In genomic region chr5:33704945-33705611, GRCm38 (mm10) we compare ENCODE assay signal across 8 mouse cellular contexts. TPM values are rescaled to one million over a fixed set of nuclear protein-coding genes. Genes with fewer than 3 reads are reported as not detected.
DNase-seq lines count a peak whose midpoint lies in the region; ATAC-seq and TF ChIP-seq lines count a peak whose summit lies in the region.

No protein-coding gene starts in this region.

- H3K4me2 ChIP-seq in lung, embryonic 14.5 days: peak overlapping the region; percentile 4; the same call in 1 of the 2 replicates
- peak overlapping the region; percentile 25 for H3K4me2 ChIP-seq in forebrain, embryonic 12.5 days
- H3K4me2 ChIP-seq in neural tube, embryonic 12.5 days (replicated peaks): peak overlapping the region; percentile 38

- no peak overlapping the region for H3K9ac ChIP-seq in lung, embryonic 14.5 days
- H3K9ac ChIP-seq in forebrain, embryonic 12.5 days: no peak overlapping the region
- H3K9ac ChIP-seq in neural tube, embryonic 12.5 days: no peak overlapping the region

- H3K4me3 ChIP-seq in lung, embryonic 14.5 days (ENCODE audit: low read depth, low read length): no peak overlapping the region
- H3K4me3 ChIP-seq in forebrain, embryonic 12.5 days (replicated peaks): no peak overlapping the region
- no peak overlapping the region for H3K4me3 ChIP-seq in neural tube, embryonic 12.5 days

- no peaks in the 10 kb centered on the region for H3K9me3 ChIP-seq in lung, embryonic 14.5 days (ENCODE audit: low read depth, low read length)
- H3K9me3 ChIP-seq in forebrain, embryonic 12.5 days: no peaks in the 10 kb centered on the region
- no peaks in the 10 kb centered on the region for H3K9me3 ChIP-seq in neural tube, embryonic 12.5 days

- peak; percentile 38 for ATAC-seq in lung, embryonic 14.5 days (ENCODE audit: insufficient read depth)
- peak; percentile 85 for ATAC-seq in forebrain, embryonic 12.5 days (ENCODE audit: low FRiP score)
- peak; percentile 88 for ATAC-seq in neural tube, embryonic 12.5 days (ENCODE audit: low FRiP score, low read depth)

- 9% methylated on average over 11 of the region's 11 CpGs for WGBS in lung, embryonic 14.5 days
- WGBS in forebrain, embryonic 12.5 days: 0% methylated on average over 11 of the region's 11 CpGs
- 2% methylated on average over 11 of the region's 11 CpGs for WGBS in neural tube, embryonic 12.5 days

- TF ChIP-seq CTCF in lung, embryonic 14.5 days (IDR thresholded peaks at IDR 0.05; ENCODE audit: low read depth): no peak

- H3K27ac ChIP-seq in lung, embryonic 14.5 days (ENCODE audit: low read depth): peak overlapping the region; percentile 51
- H3K27ac ChIP-seq in forebrain, embryonic 12.5 days: peak overlapping the region; percentile 86
- peak overlapping the region; percentile 11; the same call in 1 of the 2 replicates for H3K27ac ChIP-seq in neural tube, embryonic 12.5 days

- DNase-seq in lung, embryonic 14.5 days: peak; percentile 65
- no peak for DNase-seq in lung, adult 18-20 months
- peak; percentile 75 for DNase-seq in layer of hippocampus, adult 9-11 months
- DNase-seq in thymus, adult 18-20 months: no peak
- DNase-seq in gastrocnemius, adult 18-20 months (ENCODE audit: low spot score): no peak
- no peak for DNase-seq in thymus, postnatal 0 days (ENCODE audit: low spot score)

- H3K4me1 ChIP-seq in lung, embryonic 14.5 days (ENCODE audit: insufficient read depth): peaks cover 50% of the 10 kb centered on the region
- H3K4me1 ChIP-seq in forebrain, embryonic 12.5 days: peaks cover 67% of the 10 kb centered on the region
- H3K4me1 ChIP-seq in neural tube, embryonic 12.5 days: peaks cover 44% of the 10 kb centered on the region

- H3K36me3 ChIP-seq in lung, embryonic 14.5 days (ENCODE audit: insufficient read depth): no peaks in the 10 kb centered on the region
- no peaks in the 10 kb centered on the region for H3K36me3 ChIP-seq in forebrain, embryonic 12.5 days (replicated peaks)
- H3K36me3 ChIP-seq in neural tube, embryonic 12.5 days: no peaks in the 10 kb centered on the region

- no peaks in the 10 kb centered on the region for H3K27me3 ChIP-seq in lung, embryonic 14.5 days (ENCODE audit: insufficient read depth, low read length)
- H3K27me3 ChIP-seq in forebrain, embryonic 12.5 days: peaks cover 51% of the 10 kb centered on the region
- peaks cover 3% of the 10 kb centered on the region for H3K27me3 ChIP-seq in neural tube, embryonic 12.5 days (replicated peaks)

RNA-seq across cellular contexts. Expression of gene Fgfr3, which starts 16.4 kb away (rescaled TPM):
- polyA plus RNA-seq in lung, embryonic 14.5 days (2014; fragmentation: Nextera tagmentation; extraction: Ambion mirVana): 51.0 and 52.5 TPM in 2 replicates
- polyA plus RNA-seq in forebrain, embryonic 12.5 days (2016; fragmentation: Nextera tagmentation; extraction: Ambion mirVana): 83.6 and 111 TPM in 2 replicates
- 58.5 and 62.5 TPM in 2 replicates for polyA plus RNA-seq in neural tube, embryonic 12.5 days (2016; fragmentation: Nextera tagmentation; extraction: Ambion mirVana)
- 1 to 10 TPM; 3.5 to 5.7 TPM for total RNA-seq in gastrocnemius, adult 18-20 months (2021)
- polyA plus RNA-seq in thymus, postnatal 0 days (2015; fragmentation: Nextera tagmentation; extraction: Ambion mirVana): 0.67 and 0.73 TPM in 2 replicates

RNA-seq across cellular contexts. Expression of gene Tmem129, which starts 46.9 kb away (rescaled TPM):
- polyA plus RNA-seq in lung, embryonic 14.5 days (2014; fragmentation: Nextera tagmentation; extraction: Ambion mirVana): 38.3 and 39.7 TPM in 2 replicates
- polyA plus RNA-seq in forebrain, embryonic 12.5 days (2016; fragmentation: Nextera tagmentation; extraction: Ambion mirVana): 34.6 and 39.6 TPM in 2 replicates
- polyA plus RNA-seq in neural tube, embryonic 12.5 days (2016; fragmentation: Nextera tagmentation; extraction: Ambion mirVana): 30.3 and 31.5 TPM in 2 replicates
- 1 to 10 TPM; 8.4 TPM for total RNA-seq in gastrocnemius, adult 18-20 months (2021)
- polyA plus RNA-seq in thymus, postnatal 0 days (2015; fragmentation: Nextera tagmentation; extraction: Ambion mirVana): 28.4 and 30.8 TPM in 2 replicates

RNA-seq across cellular contexts. Expression of gene Tacc3, which starts 47.1 kb away (rescaled TPM):
- polyA plus RNA-seq in lung, embryonic 14.5 days (2014; fragmentation: Nextera tagmentation; extraction: Ambion mirVana): 254 and 261 TPM in 2 replicates
- 265 and 272 TPM in 2 replicates for polyA plus RNA-seq in forebrain, embryonic 12.5 days (2016; fragmentation: Nextera tagmentation; extraction: Ambion mirVana)
- polyA plus RNA-seq in neural tube, embryonic 12.5 days (2016; fragmentation: Nextera tagmentation; extraction: Ambion mirVana): 150 and 160 TPM in 2 replicates
- total RNA-seq in gastrocnemius, adult 18-20 months (2021): 1 to 10 TPM; 1.3 to 1.7 TPM
- 195 and 217 TPM in 2 replicates for polyA plus RNA-seq in thymus, postnatal 0 days (2015; fragmentation: Nextera tagmentation; extraction: Ambion mirVana)

RNA-seq across cellular contexts. Expression of gene Slbp, which starts 52.7 kb away (rescaled TPM):
- 265 and 275 TPM in 2 replicates for polyA plus RNA-seq in lung, embryonic 14.5 days (2014; fragmentation: Nextera tagmentation; extraction: Ambion mirVana)
- polyA plus RNA-seq in forebrain, embryonic 12.5 days (2016; fragmentation: Nextera tagmentation; extraction: Ambion mirVana): 265 and 268 TPM in 2 replicates
- 183 and 184 TPM in 2 replicates for polyA plus RNA-seq in neural tube, embryonic 12.5 days (2016; fragmentation: Nextera tagmentation; extraction: Ambion mirVana)
- total RNA-seq in gastrocnemius, adult 18-20 months (2021): 1 to 10 TPM; 5.7 to 8.1 TPM
- 353 and 376 TPM in 2 replicates for polyA plus RNA-seq in thymus, postnatal 0 days (2015; fragmentation: Nextera tagmentation; extraction: Ambion mirVana)

Comparison
In these comparisons a context has a peak if more than half of its experiments do, and no peak if none do; other contexts are left out.
1. DNase-seq: peak in lung, embryonic 14.5 days (single experiment) and layer of hippocampus, adult 9-11 months (single experiment); none in lung, adult 18-20 months (0 of 2), thymus, adult 18-20 months (0 of 2), gastrocnemius, adult 18-20 months (single experiment) and thymus, postnatal 0 days (single experiment).
2. ATAC-seq: peak in every context shown above with its lines; median percentile 88 in neural tube, embryonic 12.5 days; 85 in forebrain, embryonic 12.5 days; 38 in lung, embryonic 14.5 days.
3. H3K27ac ChIP-seq: peak in every context shown above with its lines; median percentile 86 in forebrain, embryonic 12.5 days; 51 in lung, embryonic 14.5 days; 11 in neural tube, embryonic 12.5 days.
4. RNA of gene Fgfr3, which starts 16.4 kb away (polyA plus RNA-seq): 83.6 to 111 TPM in forebrain, embryonic 12.5 days, 58.5 to 62.5 TPM in neural tube, embryonic 12.5 days and 51.0 to 52.5 TPM in lung, embryonic 14.5 days; 0.67 to 0.73 TPM in thymus, postnatal 0 days; every median in the first group is over 10 times any median in the second.
5. Peak in every context shown above with its lines, with median percentiles within 50 percentile points of each other: H3K4me2 ChIP-seq.